Mouse (Mus musculus) hindbrain, embryonic 12.5 days (tissue): ENCODE results near the gene Zbtb11. TPM values are rescaled to one million over a fixed set of nuclear protein-coding genes. Genes with fewer than 3 reads are reported as not detected.
"Not testable (repeated sequence)": the region's sequence is repeated elsewhere in the genome, so short reads cannot be mapped to it uniquely, and the experiment has no call there.

Experiments used
- ATAC-seq: fragments of 200-750 bp; cut with Nextera tagmentation; 2 replicates; pipeline ENCODE4 v1.8.0; 2017; ENCODE audit warnings: moderate TSS enrichment; ENCODE audit not compliant: low FRiP score
- H3K27ac ChIP-seq: fragments of 300-500 bp; sonication (generic); 2 replicates; pipeline ENCODE4 v1.5.1; 2016; ENCODE audit warnings: mild to moderate bottlenecking
- H3K27me3 ChIP-seq: fragments of 300-500 bp; sonication (generic); 2 replicates; pipeline ENCODE4 v1.6.1; 2016; ENCODE audit warnings: mild to moderate bottlenecking
- H3K36me3 ChIP-seq: fragments of 300-500 bp; sonication (generic); 2 replicates; pipeline ENCODE4 v1.6.1; 2016; ENCODE audit warnings: mild to moderate bottlenecking
- H3K4me1 ChIP-seq: fragments of 300-500 bp; sonication (generic); 2 replicates; pipeline ENCODE4 v1.6.1; 2016
- H3K4me2 ChIP-seq: fragments of 300-500 bp; sonication (generic); replicated peaks from 2 replicates; pipeline ENCODE4 v1.6.1; 2016; ENCODE audit warnings: mild to moderate bottlenecking
- H3K4me3 ChIP-seq: fragments of 300-500 bp; sonication (generic); 2 replicates; pipeline ENCODE4 v1.5.1; 2016; ENCODE audit warnings: mild to moderate bottlenecking
- H3K9ac ChIP-seq: fragments of 300-500 bp; sonication (generic); 2 replicates; pipeline ENCODE4 v1.6.1; 2016; ENCODE audit warnings: mild to moderate bottlenecking, moderate library complexity
- H3K9me3 ChIP-seq: fragments of 300-500 bp; sonication (generic); replicated peaks from 2 replicates; pipeline ENCODE4 v1.6.1; 2016; ENCODE audit warnings: mild to moderate bottlenecking
- WGBS: fragments of 180-500 bp; shearing (Covaris S2); methylation state at CpG from one replicate; pipeline ENCODE4 v1.1.7; 2016; 5-methylcytosine and 5-hydroxymethylcytosine counted together
- polyA plus RNA-seq: library from polyadenylated mRNA; unstranded; fragments of >200 nt; fragmentation: Nextera tagmentation; extraction: Ambion mirVana; gene quantifications from 2 replicates; pipeline ENCODE4 v1.2.1, GENCODE M21; 2016

Gene Zbtb11
- 20.8 and 21.8 TPM in 2 replicates for polyA plus RNA-seq

DNA sequence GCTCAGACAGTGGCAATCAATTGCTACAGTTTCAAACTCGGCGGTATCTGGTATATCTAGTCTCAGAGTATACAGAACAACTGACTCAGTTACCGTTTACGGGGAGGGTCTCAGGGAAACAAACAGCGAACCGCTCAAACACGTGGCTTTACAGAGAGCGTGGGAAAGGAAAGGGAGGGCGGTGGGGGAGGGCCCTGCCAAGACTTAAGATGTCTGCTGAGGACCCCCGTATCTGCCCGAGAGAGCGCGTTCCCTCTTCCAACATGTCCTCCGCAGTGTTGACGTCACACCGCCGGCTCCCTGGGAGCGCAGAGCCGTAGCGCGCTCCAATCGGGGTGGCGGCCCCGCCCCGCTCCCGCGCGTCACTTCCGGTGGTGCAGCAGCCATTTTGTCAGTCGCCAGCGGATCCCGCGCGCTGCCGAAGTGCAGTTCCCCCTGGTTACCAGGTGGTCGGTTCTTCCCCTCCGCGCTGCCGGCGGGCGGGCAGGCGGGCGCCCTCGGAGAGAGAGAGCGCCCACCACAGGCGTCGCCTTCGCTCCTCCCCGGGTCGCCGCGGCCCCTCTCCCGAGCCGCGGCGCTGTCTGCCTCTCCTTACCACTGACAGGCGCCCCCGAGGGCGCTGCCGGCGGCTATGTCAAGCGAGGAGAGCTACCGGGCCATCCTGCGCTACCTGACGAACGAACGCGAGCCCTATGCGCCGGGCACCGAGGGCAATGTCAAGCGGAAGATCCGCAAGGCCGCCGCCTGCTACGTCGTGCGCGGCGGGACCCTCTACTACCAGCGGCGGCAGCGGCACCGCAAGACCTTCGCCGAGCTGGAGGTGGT lies at the start of gene Zbtb11:
Zbtb11 (plus strand) TSS at position 453 of the 825 bp plus-strand sequence.
- Histone ChIP-seq H3K27me3 (no peaks in the 10 kb centered on the region), H3K4me3 (peak within 1 kb of the TSS; percentile 97), H3K27ac (peak within 1 kb of the TSS; percentile 83), H3K9me3 (no peaks in the 10 kb centered on the region), H3K4me1 (peaks cover 16% of the 10 kb centered on the region), H3K36me3 (peaks cover 41% of the 10 kb centered on the region), H3K4me2 (peak within 1 kb of the TSS; percentile 78), H3K9ac (peak within 1 kb of the TSS; percentile 95)
- WGBS: under 1% methylated on average over 78 of the region's 86 CpGs
- ATAC-seq: peak; percentile 99

DNA sequence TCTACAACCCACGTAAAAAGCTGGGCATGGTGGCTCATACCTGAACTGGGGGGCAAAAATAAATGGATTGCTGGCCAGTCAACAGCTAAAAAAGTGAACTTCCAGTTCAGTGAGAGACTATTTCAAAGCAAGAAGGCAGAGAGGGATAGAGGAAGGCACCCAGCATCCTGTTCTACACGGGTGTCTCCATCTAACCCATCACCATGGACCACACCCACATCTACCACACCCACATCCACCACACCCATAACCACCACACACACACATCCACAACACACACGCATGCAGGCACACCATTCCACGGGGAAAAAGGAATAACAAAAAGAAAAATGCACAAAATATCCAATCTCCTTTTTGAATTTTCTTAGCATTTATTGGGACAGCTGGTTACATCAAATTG lies 49.7 kb upstream of the Zbtb11 start:
- Histone ChIP-seq H3K4me2 (no peak overlapping the region), H3K9me3 (no peaks in the 10 kb centered on the region), H3K36me3 (peaks cover 61% of the 10 kb centered on the region), H3K4me3 (no peak overlapping the region), H3K27ac (no peak overlapping the region), H3K9ac (no peak overlapping the region), H3K4me1 (no peaks in the 10 kb centered on the region), H3K27me3 (no peaks in the 10 kb centered on the region)
- ATAC-seq: no peak
- 94% methylated on average over 4 of the region's 4 CpGs for WGBS

DNA sequence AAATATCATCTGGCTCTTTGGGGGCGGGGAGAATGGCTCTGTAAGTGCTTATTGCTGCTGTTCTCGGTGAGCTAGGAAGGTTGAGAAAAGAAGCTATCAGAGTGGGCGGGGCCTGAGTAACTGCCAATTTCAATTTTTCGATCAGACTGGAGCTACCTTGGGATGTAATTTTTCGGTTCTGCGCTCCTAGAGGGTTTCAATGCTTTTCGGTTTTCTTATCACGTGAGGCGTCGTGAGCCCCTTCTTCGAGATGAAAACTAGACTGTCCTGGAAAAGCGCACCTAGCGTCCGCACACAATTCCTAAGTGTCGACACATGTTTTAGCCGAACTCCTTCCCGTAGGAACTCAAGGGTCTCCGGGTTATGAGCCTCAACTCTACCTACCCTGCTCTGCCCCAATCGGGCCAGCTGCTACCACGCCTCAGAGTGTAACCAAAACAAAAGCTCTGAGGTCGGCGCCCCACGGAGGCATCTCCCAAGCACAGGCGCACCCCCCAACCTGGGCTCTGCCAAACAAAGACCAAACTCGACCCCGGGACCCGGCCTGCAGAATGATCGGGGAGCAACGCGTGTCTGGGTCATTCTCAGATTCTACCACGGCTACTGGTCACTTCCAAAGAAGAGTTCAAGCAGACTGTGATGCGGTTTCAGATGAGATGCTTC lies 39.9 kb upstream of the Zbtb11 start:
- Histone ChIP-seq H3K4me1 (peaks cover 3% of the 10 kb centered on the region; the same call in 1 of the 2 replicates), H3K27me3 (no peaks in the 10 kb centered on the region), H3K4me3 (peak overlapping the region; percentile 78), H3K9ac (peak overlapping the region; percentile 73), H3K9me3 (no peaks in the 10 kb centered on the region), H3K36me3 (peaks cover 7% of the 10 kb centered on the region), H3K27ac (peak overlapping the region; percentile 76), H3K4me2 (peak overlapping the region; percentile 74)
- 1% methylated on average over 32 of the region's 32 CpGs for WGBS
- peak; percentile 67 for ATAC-seq

- H3K27ac ChIP-seq: peak within 1 kb of the TSS; percentile 76
- no peaks in the 10 kb centered on the region for H3K27me3 ChIP-seq
- H3K4me2 ChIP-seq: peak within 1 kb of the TSS; percentile 74
- H3K9me3 ChIP-seq: no peaks in the 10 kb centered on the region
- H3K4me1 ChIP-seq: peaks cover 3% of the 10 kb centered on the region; the same call in 1 of the 2 replicates
- H3K9ac ChIP-seq: peak within 1 kb of the TSS; percentile 73
- WGBS: under 1% methylated on average over 24 of the region's 24 CpGs
- H3K4me3 ChIP-seq: peak within 1 kb of the TSS; percentile 78
- H3K36me3 ChIP-seq: peaks cover 2% of the 10 kb centered on the region; the same call in 1 of the 2 replicates
- ATAC-seq: peak; percentile 100
Measured at GRCm38 (mm10) chr16:55934453-55935037, 39.1 kb upstream of the Zbtb11 start, which contains the start of gene Cep97. Cep97 (minus strand) TSS chr16:55934855.

GRCm38 (mm10) chr16:55938761-55939160 lies 34.9 kb upstream of the Zbtb11 start:
- Histone ChIP-seq H3K36me3 (no peaks in the 10 kb centered on the region), H3K27me3 (no peaks in the 10 kb centered on the region), H3K27ac (no peak overlapping the region), H3K9me3 (no peaks in the 10 kb centered on the region), H3K9ac (no peak overlapping the region), H3K4me2 (no peak overlapping the region), H3K4me3 (no peak overlapping the region), H3K4me1 (no peaks in the 10 kb centered on the region)
- ATAC-seq: no peak
- 92% methylated on average over 4 of the region's 4 CpGs for WGBS

DNA sequence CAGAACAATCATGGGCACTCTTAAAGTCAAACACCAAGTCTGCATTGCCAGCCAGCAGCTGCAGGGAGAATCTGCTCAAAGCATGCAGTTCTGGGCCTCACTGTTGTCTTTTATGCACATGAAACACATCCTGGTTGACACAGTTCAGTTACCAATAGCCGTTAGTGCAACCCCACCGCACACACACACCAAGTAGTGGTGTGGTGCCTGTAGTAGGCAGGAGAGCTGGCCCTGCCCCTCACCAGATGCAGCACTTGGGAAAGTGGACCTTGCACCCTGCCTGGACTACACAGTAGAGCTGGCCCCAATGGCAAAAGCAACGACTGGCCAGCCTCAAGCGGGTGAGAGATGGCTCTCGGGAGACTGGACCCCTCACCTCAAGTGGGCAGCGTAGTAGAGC lies 34.0 kb upstream of the Zbtb11 start:
- no peak for ATAC-seq
- Histone ChIP-seq H3K4me1 (no peaks in the 10 kb centered on the region), H3K9me3 (no peaks in the 10 kb centered on the region), H3K27ac (no peak overlapping the region), H3K4me2 (no peak overlapping the region), H3K36me3 (no peaks in the 10 kb centered on the region), H3K27me3 (no peaks in the 10 kb centered on the region), H3K4me3 (no peak overlapping the region), H3K9ac (no peak overlapping the region)
- 86% methylated on average over 6 of the region's 6 CpGs for WGBS

GRCm38 (mm10) chr16:55940781-55941180 lies 32.9 kb upstream of the Zbtb11 start:
- no peak overlapping the region for H3K4me2 ChIP-seq
- no peaks in the 10 kb centered on the region for H3K27me3 ChIP-seq
- H3K9me3 ChIP-seq: no peaks in the 10 kb centered on the region
- no peak for ATAC-seq
- H3K9ac ChIP-seq: no peak overlapping the region
- H3K4me1 ChIP-seq: no peaks in the 10 kb centered on the region
- WGBS: 92% methylated on average over 4 of the region's 4 CpGs
- no peaks in the 10 kb centered on the region for H3K36me3 ChIP-seq
- H3K27ac ChIP-seq: no peak overlapping the region
- no peak overlapping the region for H3K4me3 ChIP-seq

GRCm38 (mm10) chr16:55947266-55947665 lies 26.4 kb upstream of the Zbtb11 start:
- 88% methylated on average over 3 of the region's 3 CpGs for WGBS
- Histone ChIP-seq H3K36me3 (no peaks in the 10 kb centered on the region), H3K27ac (no peak overlapping the region), H3K4me1 (no peaks in the 10 kb centered on the region), H3K9ac (no peak overlapping the region), H3K27me3 (no peaks in the 10 kb centered on the region), H3K4me3 (no peak overlapping the region), H3K9me3 (no peaks in the 10 kb centered on the region), H3K4me2 (no peak overlapping the region)
- no peak for ATAC-seq

GRCm38 (mm10) chr16:55947876-55948410 lies 25.7 kb upstream of the Zbtb11 start:
- not testable (repeated sequence) for H3K4me2 ChIP-seq, H3K36me3 ChIP-seq, H3K27me3 ChIP-seq, H3K4me1 ChIP-seq, H3K27ac ChIP-seq, H3K9ac ChIP-seq, ATAC-seq, H3K9me3 ChIP-seq, H3K4me3 ChIP-seq
- WGBS: 85% methylated on average over 2 of the region's 2 CpGs

DNA sequence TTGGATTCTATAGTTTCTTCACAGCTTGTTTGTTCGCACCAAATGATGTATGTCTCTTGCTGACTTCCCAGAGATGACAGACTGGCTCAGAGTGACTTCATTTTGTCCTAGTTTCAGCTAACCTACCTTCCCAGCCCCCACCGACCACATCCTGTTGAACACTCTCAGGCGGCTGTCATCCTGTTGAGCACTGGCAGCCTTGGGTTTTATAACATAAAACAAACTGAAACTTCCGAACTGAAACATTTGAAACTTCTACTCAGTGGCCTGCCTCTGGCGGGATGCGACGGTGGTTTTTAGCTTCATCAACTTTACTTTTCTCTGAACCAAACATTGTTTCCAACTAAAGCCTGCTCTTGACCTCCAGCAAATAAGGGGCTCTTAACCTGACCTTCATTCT lies 24.7 kb upstream of the Zbtb11 start:
- Histone ChIP-seq H3K9me3 (no peaks in the 10 kb centered on the region), H3K27me3 (no peaks in the 10 kb centered on the region), H3K27ac (no peak overlapping the region), H3K4me2 (no peak overlapping the region), H3K4me3 (no peak overlapping the region), H3K36me3 (no peaks in the 10 kb centered on the region), H3K4me1 (no peaks in the 10 kb centered on the region), H3K9ac (no peak overlapping the region)
- WGBS: 73% methylated on average over 7 of the region's 7 CpGs
- ATAC-seq: no peak

DNA sequence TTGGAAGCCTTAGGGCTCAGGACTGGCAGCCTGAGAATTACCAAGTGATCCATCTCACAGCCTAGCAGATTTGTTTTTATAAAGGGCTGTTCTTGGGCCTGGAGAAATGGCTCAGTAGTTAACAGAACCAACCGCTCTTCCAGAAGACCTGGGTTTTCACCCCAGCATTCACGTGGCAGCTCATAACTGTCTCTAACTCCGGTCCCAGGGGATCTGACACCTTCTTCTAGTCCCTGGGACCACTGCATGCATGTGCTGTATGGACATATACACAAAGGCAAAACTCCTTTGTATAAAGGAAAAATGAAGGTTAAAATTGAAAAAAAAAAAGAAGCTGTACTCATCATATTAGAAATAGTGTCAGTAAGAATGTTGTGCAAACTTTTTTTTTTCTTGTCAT lies 23.2 kb upstream of the Zbtb11 start:
- H3K9me3 ChIP-seq: no peaks in the 10 kb centered on the region
- no peak overlapping the region for H3K4me2 ChIP-seq
- H3K27me3 ChIP-seq: no peaks in the 10 kb centered on the region
- no peaks in the 10 kb centered on the region for H3K36me3 ChIP-seq
- ATAC-seq: no peak
- H3K4me3 ChIP-seq: no peak overlapping the region
- H3K4me1 ChIP-seq: no peaks in the 10 kb centered on the region
- H3K9ac ChIP-seq: no peak overlapping the region
- H3K27ac ChIP-seq: no peak overlapping the region
- WGBS: 68% methylated on average over 3 of the region's 3 CpGs
